Mouse (Mus musculus) hindbrain, postnatal 0 days (tissue): ENCODE measurements around the gene Maml3. TPM values are rescaled to one million over a fixed set of nuclear protein-coding genes. Genes with fewer than 3 reads are reported as not detected.

Experiments
- ATAC-seq: fragments of 200-750 bp; cut with Nextera tagmentation; 2 replicates; pipeline ENCODE4 v1.8.0; 2017; ENCODE audit warnings: mild to moderate bottlenecking, moderate TSS enrichment, moderate library complexity
- DNase-seq: peaks from one replicate; pipeline ENCODE4 v3.0.0-alpha.2; 2015; ENCODE audit warnings: low spot score
- H3K27ac ChIP-seq: fragments of 300-500 bp; sonication (generic); 2 replicates; pipeline ENCODE4 v1.5.1; 2014; ENCODE audit warnings: mild to moderate bottlenecking
- H3K27me3 ChIP-seq: fragments of 300-500 bp; sonication (generic); 2 replicates; pipeline ENCODE4 v1.6.1; 2014; ENCODE audit warnings: low read length, mixed read lengths; ENCODE audit not compliant: insufficient read depth
- H3K36me3 ChIP-seq: fragments of 300-500 bp; sonication (generic); 2 replicates; pipeline ENCODE4 v1.6.1; 2014; ENCODE audit warnings: low read length, mixed read lengths; ENCODE audit not compliant: insufficient read depth
- H3K4me1 ChIP-seq: fragments of 300-500 bp; sonication (generic); 2 replicates; pipeline ENCODE4 v1.6.1; 2014; ENCODE audit warnings: antibody characterized with exemption, low read length, mixed read lengths; ENCODE audit not compliant: insufficient read depth
- H3K4me2 ChIP-seq: fragments of 300-500 bp; sonication (generic); 2 replicates; pipeline ENCODE4 v1.6.1; 2014; ENCODE audit warnings: low read depth, mild to moderate bottlenecking, low read length, moderate library complexity, mixed read lengths
- H3K4me3 ChIP-seq: fragments of 300-500 bp; sonication (generic); 2 replicates; pipeline ENCODE4 v1.5.1; 2014; ENCODE audit warnings: low read length
- H3K9ac ChIP-seq: fragments of 300-500 bp; sonication (generic); replicated peaks from 2 replicates; pipeline ENCODE4 v1.6.1; 2014; ENCODE audit warnings: mild to moderate bottlenecking, low read length, moderate library complexity, mixed read lengths
- H3K9me3 ChIP-seq: fragments of 300-500 bp; sonication (generic); 2 replicates; pipeline ENCODE4 v1.6.1; 2016; ENCODE audit warnings: low read length, mixed read lengths
- CTCF ChIP-seq: IDR thresholded peaks from 2 replicates; pipeline ENCODE4 v1.5.1; 2016; ENCODE audit warnings: antibody characterized with exemption, control low read depth, low read depth
- WGBS: fragments of 180-500 bp; shearing (Covaris S2); extraction: QIAGEN DNeasy Blood & Tissue Kit; methylation state at CpG from one replicate; pipeline ENCODE4 v1.1.7; 2014; 5-methylcytosine and 5-hydroxymethylcytosine counted together
- polyA plus RNA-seq: library from polyadenylated mRNA; unstranded; fragments of >200 nt; fragmentation: Nextera tagmentation; extraction: Ambion mirVana; gene quantifications from 2 replicates; pipeline ENCODE4 v1.2.1, GENCODE M21; 2015
- total RNA-seq: library from RNA; depleted of rRNA; stranded (reverse); fragments of >200 nt; gene quantifications from 2 replicates; pipeline ENCODE4 v1.2.3, GENCODE M21; 2014

The Maml3 gene
- total and polyA plus RNA-seq, 2 experiments from 2014 or later = 4.8 to 18.8 TPM

- Histone ChIP-seq H3K4me1 (no peaks in the 10 kb centered on the region), H3K9me3 (no peaks in the 10 kb centered on the region), H3K4me2 (no peak overlapping the region), H3K4me3 (no peak overlapping the region), H3K9ac (no peak overlapping the region), H3K36me3 (no peaks in the 10 kb centered on the region), H3K27ac (no peak overlapping the region), H3K27me3 (no peaks in the 10 kb centered on the region)
- no peak for TF ChIP-seq CTCF
- DNase-seq (no peak), ATAC-seq (no peak)
- 52% methylated on average over 4 of the region's 4 CpGs for WGBS
Measured at GRCm38 (mm10) chr3:52120858-52121257, 16.0 kb upstream of the Maml3 start.

- no peak overlapping the region for H3K4me2 ChIP-seq
- DNase-seq (no peak), ATAC-seq (no peak)
- H3K4me3 ChIP-seq = no peak overlapping the region
- no peak overlapping the region for H3K9ac ChIP-seq
- no peak for TF ChIP-seq CTCF
- H3K36me3 ChIP-seq = no peaks in the 10 kb centered on the region
- 79% methylated on average over 7 of the region's 7 CpGs for WGBS
- no peak overlapping the region for H3K27ac ChIP-seq
- H3K4me1 ChIP-seq = no peaks in the 10 kb centered on the region
- no peaks in the 10 kb centered on the region for H3K9me3 ChIP-seq
- H3K27me3 ChIP-seq = no peaks in the 10 kb centered on the region
Measured at GRCm38 (mm10) chr3:52119216-52119615, 14.3 kb upstream of the Maml3 start.

- no peak for TF ChIP-seq CTCF
- Histone ChIP-seq H3K27ac (no peak overlapping the region), H3K27me3 (no peaks in the 10 kb centered on the region), H3K4me2 (no peak overlapping the region), H3K4me3 (no peak overlapping the region), H3K9me3 (no peaks in the 10 kb centered on the region), H3K9ac (no peak overlapping the region), H3K4me1 (no peaks in the 10 kb centered on the region), H3K36me3 (no peaks in the 10 kb centered on the region)
- ATAC-seq (no peak), DNase-seq (peak; percentile 54)
- 57% methylated on average over 9 of the region's 9 CpGs for WGBS
Measured at GRCm38 (mm10) chr3:52115421-52115820, 10.5 kb upstream of the Maml3 start.

GRCm38 (mm10) chr3:52108027-52108426 is 3.2 kb upstream of the Maml3 start:
- Histone ChIP-seq H3K27ac (no peak overlapping the region), H3K4me2 (no peak overlapping the region), H3K27me3 (no peaks in the 10 kb centered on the region), H3K36me3 (no peaks in the 10 kb centered on the region), H3K4me1 (no peaks in the 10 kb centered on the region), H3K9ac (no peak overlapping the region), H3K9me3 (no peaks in the 10 kb centered on the region), H3K4me3 (no peak overlapping the region)
- TF ChIP-seq CTCF = no peak
- ATAC-seq (no peak), DNase-seq (no peak)

- H3K4me3 ChIP-seq = peak overlapping the region; percentile 79
Measured at GRCm38 (mm10) chr3:52105156-52105555, 280 bp upstream of the Maml3 start.

GRCm38 (mm10) chr3:52104208-52104607 is 668 bp downstream of the Maml3 start:
- under 1% methylated on average over 16 of the region's 16 CpGs for WGBS
- Histone ChIP-seq H3K9me3 (no peaks in the 10 kb centered on the region), H3K27me3 (no peaks in the 10 kb centered on the region), H3K4me1 (no peaks in the 10 kb centered on the region), H3K36me3 (no peaks in the 10 kb centered on the region), H3K4me3 (peak overlapping the region; percentile 79), H3K27ac (peak overlapping the region; percentile 98), H3K4me2 (peak overlapping the region; percentile 96), H3K9ac (peak overlapping the region; percentile 79)
- DNase-seq (no peak), ATAC-seq (no peak)
- TF ChIP-seq CTCF = no peak

More at GRCm38 (mm10) chr3:52105156-52105555, 280 bp upstream of the Maml3 start:
- WGBS = under 1% methylated on average over 19 of the region's 20 CpGs
- H3K36me3 ChIP-seq = no peaks in the 10 kb centered on the region
- DNase-seq (peak; percentile 81), ATAC-seq (no peak)
- no peaks in the 10 kb centered on the region for H3K4me1 ChIP-seq
- no peak for TF ChIP-seq CTCF
- peak overlapping the region; percentile 96 for H3K4me2 ChIP-seq
- peak overlapping the region; percentile 79; the same call in 1 of the 2 replicates for H3K9ac ChIP-seq
- no peaks in the 10 kb centered on the region for H3K27me3 ChIP-seq
- H3K9me3 ChIP-seq = no peaks in the 10 kb centered on the region
- peak overlapping the region; percentile 98 for H3K27ac ChIP-seq

GRCm38 (mm10) chr3:52103531-52104181 is 1.2 kb downstream of the Maml3 start:
- H3K9ac ChIP-seq = peak overlapping the region; percentile 79
- H3K4me3 ChIP-seq = peak overlapping the region; percentile 79
- H3K4me2 ChIP-seq = peak overlapping the region; percentile 96
- H3K9me3 ChIP-seq = no peaks in the 10 kb centered on the region
- no peak for TF ChIP-seq CTCF
- no peaks in the 10 kb centered on the region for H3K4me1 ChIP-seq
- no peaks in the 10 kb centered on the region for H3K27me3 ChIP-seq
- H3K36me3 ChIP-seq = no peaks in the 10 kb centered on the region
- H3K27ac ChIP-seq = peak overlapping the region; percentile 98
- ATAC-seq = no peak
- WGBS = under 1% methylated on average over 55 of the region's 55 CpGs
- peak; percentile 64 for DNase-seq
